Mouse (Mus musculus): Measurements from ENCODE around the gene Kdm1b.

Kdm1b gene

DNA sequence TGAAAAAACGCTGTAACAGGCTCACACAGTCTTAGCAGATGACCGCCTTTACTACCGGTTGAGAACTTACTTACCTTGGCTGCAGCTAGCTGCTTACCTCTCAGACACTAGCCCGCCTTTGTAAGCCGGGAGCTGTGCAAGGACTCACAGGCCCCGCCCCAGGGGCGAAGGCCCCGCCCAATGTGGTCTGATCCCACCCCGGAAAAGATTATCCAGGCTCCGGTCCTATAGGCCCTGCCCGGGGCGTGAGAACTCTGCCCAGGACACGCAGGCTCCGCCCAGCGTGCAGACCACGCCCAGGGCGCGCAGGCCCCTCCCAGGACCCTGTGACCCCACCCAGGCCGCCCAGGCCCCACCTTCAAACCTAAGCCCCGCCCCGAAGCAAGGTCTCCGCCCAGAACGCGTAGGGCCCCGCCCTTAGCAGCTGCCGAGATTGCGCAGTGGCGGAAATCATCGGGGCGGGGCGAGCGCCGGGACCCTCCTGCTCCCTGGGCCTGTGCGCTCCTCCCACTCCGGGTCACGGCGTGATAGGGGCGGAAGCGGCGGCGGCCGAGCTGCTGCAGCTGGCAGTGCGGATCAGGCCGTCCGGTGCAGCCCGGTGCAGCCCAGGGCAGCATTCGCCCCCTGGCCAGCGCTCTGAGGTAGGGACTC lies at the start of gene Kdm1b:
Kdm1b (plus strand) TSS at position 470 of the 651 bp plus-strand sequence.
- peak; percentile 98 to 99 for DNase-seq

DNA sequence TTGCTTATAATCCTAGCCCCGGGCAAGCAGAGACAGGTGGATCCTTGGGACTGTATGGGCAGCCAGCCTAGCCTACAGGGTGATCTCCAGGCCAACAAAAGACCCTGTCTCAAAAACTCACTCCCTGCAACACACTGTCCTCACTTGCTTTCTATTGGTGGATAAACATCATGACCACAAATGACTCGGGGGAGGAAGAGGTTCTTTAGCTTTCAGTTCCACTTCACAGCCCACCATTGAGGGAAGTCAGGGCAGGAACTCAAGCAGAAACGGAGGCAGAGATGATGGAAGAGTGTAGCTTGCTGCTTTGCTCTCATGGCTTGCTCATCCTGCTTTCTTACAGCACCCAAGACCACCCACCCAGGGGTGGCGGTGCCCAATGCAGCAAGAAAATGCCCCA lies 45.9 kb upstream of the Kdm1b start:
- no peak for DNase-seq

DNA sequence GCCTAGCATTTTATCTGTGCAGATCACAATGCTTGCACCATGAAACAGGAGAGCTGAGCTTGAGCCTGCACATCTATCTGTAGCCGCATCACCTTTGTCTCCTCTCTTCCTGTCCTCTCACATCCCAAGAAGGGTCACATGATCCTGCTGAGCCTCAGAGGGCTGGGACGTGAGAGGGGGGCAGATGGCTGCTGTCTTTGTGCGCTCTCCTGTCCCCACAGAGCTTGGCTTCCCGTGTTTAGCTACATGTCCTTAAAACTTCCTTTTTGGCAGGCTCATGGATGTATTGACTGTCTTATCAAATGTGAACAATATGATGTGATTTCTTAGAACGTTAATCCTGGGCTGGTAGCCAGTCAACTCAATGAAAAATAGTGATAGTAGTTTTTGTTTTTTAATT lies 43.8 kb upstream of the Kdm1b start:
- DNase-seq: no peak

DNA sequence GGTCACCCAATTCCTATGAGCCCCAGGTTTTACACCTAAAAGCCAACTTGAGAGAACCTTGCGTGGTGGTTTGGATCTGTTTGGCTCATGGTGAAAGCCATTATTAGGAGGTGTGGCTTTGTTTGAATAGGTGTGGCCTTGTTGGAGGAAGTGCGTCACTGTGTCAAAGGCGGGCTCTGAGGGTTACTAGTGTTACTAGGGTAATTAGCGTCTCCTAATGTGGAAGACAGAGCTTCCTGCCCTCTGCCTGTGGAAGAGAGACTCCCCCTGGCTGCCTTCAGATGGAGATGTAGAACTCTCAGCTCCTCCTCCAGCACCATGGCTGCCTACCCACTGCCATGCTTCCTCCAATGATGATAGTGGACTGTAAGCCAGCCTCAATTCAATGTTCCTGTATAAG lies 41.7 kb upstream of the Kdm1b start:
- DNase-seq: no peak

DNA sequence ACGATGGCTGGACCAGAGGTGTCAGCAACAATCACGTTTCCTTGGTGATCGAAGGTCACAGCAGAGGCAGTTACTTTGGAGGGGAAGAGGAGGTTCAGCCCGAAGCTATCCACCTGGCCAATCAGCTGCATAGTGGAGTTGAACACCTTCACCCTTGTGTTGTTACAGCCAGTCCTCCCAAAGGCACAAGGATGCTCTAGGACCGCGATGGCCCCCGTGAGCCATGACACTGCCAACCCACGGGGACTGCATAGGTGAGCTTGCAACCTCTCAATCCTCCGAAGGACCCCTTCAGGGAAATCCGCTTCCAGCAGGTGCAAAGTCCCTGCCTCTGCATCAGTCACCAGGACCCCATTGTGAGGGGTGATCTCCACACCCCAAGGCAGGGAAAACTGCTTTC lies 29.6 kb upstream of the Kdm1b start:
- DNase-seq: peak; percentile 2 to 6

DNA sequence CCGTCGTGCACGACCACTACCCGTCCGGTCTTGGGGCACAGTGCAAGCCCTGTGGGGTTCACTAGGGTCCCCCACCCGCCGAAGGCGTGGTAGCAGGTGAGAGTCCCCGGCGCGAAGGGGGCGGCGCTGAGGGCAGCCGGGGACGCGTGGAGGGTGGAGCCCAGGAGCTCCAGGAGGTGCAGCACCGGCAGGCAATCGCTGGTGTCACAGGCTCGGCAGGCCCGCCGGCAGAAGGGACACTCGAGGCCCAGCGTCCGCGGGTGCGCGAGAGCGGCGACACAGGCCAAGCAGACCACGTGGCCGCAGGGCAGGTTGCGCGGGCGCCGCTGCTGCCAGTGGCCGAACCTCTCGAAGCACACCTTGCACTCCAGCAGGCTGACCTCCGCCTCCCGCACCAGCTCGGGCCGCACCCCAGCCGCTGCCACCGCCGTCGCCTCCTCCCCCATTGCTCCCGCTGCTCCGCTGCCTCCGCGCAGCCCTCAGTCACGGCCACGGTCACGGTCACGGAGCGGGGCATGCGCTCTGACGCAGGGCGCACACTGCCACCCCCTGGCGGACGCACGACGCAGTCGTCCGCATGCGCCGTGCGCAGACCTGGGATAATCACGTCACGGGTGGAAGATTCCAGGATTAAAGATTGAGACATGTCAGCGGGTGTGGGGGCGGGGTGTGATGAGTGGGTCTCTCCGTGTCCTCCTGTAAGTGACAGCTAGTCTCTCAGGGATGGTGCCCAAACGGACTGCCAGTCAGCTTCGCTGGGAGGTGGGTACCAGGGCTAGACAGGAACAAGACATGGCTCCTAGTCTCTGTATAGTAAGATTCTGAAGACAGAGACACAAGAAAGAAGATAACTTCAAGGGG lies 28.7 kb upstream of the Kdm1b start, which contains the start of gene Nhlrc1:
Nhlrc1 (minus strand) TSS at position 517 of the 861 bp plus-strand sequence.
- peak; percentile 70 to 72 for DNase-seq

DNA sequence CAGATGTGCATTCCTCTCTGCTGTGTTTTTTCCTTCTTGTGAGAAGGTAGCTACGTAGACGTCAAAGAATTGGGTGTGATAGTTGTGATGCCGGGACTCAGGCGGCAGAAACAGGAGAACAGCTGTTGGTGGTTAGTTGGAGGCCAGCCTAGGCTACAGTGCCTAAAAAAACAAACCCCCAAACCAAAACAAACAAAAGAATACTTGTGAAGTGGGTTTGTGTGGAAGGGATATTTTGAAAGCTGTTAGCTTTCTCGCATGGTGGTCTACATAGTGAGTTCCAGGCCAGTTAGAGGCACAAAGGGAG lies 28.2 kb upstream of the Kdm1b start:
- no peak for DNase-seq

DNA sequence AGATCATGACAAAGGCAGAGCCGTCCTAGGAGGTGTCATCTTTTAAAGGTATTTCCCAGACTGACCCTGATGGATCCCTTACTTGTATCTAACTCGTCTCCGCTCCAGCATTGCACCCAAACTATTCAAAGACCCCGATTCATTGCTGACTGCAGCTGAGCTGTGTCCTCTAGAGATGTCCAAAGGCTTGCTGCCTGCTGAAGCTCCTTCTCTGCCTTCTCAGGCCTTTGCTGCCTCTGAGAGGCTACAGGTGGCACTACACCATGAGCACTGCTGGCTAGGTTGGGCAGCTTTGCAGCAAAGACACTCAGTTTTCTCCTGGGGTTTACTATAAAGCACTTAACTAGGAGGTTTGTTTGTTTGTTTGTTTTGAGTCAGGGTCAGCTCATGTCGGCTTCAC lies 26.0 kb upstream of the Kdm1b start:
- DNase-seq: peak in 1 of 2 experiments; percentile 11

DNA sequence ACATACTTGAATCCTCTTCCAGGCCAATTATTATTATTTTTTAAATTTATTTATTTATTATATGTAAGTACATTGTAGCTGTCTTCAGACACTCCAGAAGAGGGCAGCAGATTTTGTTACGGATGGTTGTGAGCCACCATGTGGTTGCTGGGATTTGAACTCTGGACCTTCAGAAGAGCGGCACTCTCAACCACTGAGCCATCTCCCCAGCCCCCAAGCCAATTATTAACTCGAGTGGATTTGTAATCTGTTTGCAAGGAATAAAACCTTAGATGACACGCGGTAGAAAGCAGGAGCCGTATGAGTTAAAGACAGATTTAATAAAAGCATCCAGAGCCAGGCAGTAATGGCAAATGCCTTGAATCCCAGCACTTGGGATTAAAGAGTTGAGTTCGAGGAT lies 23.5 kb upstream of the Kdm1b start:
- no peak for DNase-seq

DNA sequence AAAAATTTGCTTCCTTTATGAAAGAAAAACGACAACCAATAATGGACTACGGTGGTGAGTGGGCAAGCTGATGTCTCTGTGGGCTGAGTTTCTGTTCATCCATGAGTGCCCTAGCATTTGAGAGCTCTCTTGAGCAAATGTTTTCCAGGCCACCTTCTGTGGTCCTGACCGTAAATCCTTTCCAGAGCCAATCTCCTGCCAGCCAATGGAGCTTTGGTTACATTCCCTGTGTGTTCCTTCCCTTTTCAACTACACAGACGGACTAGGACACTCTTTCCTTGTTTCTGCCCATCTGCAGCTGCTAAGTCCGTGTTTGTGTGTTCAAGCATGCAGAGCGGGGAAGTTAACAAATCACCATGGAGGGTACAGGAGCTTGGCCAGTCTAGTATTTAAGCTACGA lies 22.5 kb upstream of the Kdm1b start:
- DNase-seq: no peak

DNA sequence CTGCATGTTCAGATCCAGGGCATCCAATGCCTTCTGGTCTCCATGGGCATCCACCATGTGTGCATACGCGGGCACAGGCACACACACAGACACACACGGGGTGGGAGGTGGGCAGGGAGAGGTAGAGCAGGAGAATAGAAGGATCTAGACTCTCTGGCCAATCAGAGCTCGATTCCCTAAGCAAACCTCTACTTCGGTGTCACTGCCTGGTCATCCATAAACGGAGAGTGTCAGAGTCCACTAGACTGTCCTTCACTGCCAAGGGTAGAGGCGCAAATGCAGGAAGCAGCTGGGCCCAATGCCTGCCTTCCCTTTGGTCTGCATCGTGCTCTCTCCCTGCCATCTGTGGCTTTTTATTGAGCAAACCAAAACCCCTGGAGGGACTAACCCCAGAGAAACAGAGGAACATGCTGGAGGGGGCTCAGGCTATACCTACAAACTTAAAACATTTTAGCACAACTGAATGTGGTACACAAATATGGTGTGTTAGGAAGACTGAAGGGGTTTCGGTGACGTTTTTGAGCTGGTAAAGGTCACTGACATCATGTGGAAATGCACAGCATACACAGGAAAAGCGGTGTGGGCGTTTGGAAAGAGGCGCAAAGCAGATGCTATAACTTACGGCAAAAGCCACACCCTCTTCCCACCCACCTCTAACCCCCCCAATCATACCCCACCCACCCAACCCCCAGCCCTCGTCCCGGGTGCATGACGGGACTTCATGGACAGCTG lies 12.8 kb upstream of the Kdm1b start:
- no peak for DNase-seq

DNA sequence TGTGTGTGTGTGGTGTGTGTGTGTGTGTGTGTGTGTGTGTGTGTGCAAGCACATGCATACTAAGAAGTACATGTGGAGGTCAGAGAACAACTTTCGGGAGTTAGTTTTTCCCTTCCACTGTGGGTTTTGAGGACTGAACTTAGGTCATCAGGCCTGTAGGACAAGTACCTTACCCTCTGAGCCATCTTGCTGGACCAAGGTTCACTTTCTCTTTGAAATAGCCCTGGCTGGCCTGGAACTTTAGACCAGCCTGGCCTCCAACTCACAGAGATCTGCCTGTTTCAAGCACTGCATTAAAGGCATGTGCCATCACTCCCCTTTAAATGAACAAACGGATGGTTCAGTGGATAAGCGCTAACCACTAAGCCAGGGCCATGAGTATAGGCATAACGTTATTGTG lies 9.7 kb upstream of the Kdm1b start:
- DNase-seq: no peak

DNA sequence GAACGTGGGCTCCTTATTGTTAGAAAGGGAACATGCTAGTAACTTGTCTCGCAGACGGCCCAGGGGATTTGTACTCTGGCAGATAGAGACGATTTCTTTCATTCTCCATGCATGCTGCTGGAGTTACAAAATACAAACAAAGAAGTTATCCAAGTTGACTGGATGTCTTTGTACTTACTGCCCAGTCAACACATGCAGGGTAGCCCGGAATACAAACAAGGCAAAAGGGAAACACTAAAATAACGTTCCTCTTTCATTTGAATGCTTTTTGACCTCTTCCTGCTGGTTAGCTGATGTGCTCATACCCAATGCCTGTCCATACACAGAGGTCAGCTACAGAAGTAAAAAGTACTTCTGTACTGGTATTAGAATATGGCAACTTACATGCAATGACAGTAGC lies 5.4 kb upstream of the Kdm1b start:
- DNase-seq: no peak

DNA sequence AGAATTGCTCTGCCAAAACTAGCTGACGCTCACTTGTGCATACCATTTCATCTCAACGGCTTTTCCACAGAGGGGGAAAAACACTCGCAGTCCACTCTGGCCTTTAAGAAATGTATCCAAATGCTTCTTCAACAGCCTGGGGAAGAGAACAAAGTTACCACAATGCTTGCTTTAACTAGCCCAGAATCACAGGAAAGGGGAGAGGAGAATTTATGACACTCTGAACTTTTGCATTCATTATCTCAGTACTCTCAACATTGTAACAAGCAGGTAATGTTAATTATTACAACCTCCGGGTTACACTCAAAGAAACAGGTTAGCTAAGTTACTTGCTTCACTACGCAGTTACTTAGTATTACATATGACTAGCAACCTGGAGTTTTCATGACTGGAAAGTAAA lies 3.2 kb upstream of the Kdm1b start:
- DNase-seq: no peak

DNA sequence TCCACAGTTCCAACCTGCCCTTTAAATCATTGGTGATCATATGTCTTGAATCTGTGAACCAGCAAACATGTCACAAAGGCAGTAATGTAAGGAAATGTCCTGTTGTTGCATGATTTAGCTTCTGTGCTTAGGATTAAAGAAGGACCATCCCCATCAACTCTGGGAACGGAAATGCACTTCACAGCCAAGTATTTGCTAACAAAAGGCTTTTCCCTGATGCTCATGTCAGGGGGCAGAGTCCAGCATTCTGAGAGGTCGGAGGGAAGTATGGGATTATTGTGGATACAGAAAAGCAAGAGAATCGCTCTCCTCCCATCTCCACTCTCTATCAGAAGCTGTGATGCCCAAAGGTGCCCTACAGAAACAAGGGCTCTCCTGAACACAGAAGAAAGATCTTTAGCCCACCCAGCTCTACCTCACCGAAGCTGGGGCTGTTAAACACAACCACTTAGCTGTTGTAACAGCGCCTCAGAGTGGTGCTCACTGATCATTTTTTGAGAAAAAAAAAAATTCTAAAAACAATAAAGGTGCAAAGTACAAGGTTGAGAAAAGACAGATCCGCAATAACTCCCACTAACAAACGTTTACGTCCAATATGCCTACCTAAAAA lies 1.2 kb upstream of the Kdm1b start:
- DNase-seq: no peak

DNA sequence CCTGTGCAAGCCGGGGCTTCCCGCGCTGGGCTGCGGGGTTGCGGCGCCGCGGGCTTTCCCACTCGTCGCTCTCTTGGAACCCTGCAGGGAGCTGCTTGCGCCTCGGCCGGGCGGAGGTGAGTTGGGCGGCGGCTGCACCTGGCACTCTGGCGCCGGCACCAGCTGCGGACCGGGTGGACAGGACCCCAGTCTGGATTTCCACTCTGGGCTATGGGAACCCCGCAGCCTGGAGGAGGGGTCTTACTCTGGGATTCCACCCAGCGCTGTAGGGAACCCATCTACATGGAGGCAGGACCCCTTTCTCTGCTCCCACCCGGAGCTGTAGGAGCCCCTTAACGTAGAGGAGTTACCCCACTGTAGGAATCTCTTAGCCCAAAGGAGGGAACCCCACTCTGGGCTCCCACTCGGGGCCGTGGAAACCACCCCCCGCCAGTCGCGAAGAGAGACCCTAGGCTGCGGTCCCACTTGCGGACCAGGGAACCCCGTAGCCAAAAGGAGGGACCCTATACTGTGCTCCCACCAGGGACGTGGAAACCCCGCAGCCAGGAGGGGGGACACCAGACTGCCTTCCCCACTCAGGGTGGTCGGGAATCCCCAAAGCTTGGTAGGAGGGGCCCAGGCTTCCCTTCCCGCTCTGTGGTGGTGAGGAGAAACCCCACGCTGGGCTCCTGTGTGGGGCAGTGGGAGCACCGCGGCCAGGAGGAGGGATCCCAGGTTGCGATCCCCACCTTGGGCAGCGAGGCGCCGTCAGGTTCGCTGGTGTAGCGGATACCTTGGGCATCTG lies 726 bp downstream of the Kdm1b start:
- DNase-seq: peak; percentile 35 to 63

DNA sequence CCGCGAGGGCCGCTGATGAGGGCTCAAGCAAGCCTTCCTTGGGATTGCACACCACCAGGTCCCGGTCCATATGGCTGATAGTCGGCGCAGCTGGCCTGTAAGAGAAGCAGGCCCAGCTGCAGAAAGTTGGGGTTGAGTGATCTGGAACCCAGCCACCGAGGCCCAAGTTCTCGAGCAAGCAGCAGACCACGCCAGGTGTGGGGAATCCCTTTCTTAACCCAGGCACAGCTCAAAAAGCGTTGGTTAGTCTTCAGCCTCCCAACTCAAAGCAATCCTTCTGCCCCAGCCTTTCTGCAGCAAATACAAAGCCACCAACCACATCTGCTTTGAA lies 1.3 kb downstream of the Kdm1b start, which contains the start of gene Tpmt:
Tpmt (minus strand) TSS at position 121 of the 331 bp plus-strand sequence.
- peak in 1 of 2 experiments; percentile 21 for DNase-seq

DNA sequence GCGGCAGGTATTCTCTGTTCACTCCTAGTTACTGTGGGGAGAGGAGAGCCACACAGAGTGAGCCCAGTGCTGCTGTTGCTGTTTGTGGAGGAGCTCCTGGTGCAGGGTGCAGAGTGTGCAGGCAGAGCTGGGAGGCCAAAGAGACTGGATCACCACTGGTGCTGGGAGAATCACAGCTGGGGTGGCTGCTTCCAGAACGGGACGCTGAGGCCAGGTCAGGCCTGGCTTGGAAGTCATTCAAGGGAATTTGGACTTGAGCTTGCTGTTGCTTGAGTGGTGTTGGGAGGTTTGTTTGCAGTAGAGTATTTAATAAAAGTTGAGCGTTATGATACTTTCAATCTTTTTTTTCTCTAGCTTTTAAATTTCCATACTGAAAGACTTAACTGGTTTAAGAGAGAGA lies 4.7 kb downstream of the Kdm1b start:
- no peak for DNase-seq

DNA sequence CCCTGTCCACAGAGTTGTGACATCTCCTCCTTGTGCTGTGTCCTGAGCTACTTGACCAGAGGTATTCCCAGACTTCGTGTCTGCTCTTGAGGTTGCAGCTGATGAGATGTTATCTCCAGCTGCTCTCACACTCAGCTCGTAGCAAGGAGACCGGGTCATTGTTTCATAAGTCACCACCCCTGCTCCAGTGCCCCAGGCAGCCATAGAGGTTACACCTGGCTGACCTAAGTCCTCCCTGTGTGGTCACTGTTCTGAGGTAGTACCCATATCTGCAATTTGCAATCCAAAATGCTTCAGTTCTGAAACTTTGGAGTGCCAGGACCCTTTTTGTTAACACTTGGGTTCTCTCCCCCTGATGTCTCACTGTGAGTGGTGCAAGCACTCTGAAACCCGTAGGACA lies 6.7 kb downstream of the Kdm1b start:
- no peak for DNase-seq

DNA sequence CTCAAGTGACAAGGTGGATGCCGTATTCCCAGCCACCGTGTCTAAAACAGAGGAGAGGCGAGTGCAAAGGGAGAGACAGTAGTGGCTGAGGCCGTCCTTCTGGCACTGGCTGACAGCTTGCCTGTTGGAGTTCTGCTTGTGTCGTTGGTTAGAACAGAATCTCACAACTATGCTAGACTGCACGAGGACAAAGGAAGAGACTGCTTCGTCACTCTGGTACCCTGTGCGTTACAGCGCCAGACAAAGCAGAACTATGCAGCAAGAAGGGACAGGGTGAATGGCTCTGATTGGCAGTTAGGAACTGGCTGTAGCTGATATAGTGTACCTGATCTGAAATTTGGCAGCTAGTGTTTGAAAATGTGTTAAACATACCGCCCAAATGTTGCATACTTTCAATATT lies 10.7 kb downstream of the Kdm1b start:
- DNase-seq: no peak

DNA sequence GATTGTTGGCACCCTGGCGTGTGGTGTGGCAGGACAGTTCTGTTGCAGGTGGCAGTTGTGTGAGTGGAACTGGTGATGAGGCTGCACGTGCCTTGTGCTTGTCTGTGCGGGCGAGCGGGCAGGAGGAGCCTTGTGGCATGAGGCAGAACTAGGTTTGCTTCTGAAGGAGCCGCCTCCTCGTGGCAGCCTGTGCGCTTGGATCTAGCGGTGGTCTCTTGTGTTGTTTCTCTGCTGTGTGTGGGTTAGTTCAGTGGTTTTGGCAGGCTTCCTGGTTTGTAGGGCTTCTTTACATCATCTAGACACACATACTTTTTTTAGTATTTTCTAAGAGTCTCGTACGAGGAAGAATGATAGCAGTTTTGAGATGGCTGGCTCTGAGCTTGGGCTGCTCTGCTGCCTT lies 12.8 kb downstream of the Kdm1b start:
- peak; percentile 75 to 89 for DNase-seq

DNA sequence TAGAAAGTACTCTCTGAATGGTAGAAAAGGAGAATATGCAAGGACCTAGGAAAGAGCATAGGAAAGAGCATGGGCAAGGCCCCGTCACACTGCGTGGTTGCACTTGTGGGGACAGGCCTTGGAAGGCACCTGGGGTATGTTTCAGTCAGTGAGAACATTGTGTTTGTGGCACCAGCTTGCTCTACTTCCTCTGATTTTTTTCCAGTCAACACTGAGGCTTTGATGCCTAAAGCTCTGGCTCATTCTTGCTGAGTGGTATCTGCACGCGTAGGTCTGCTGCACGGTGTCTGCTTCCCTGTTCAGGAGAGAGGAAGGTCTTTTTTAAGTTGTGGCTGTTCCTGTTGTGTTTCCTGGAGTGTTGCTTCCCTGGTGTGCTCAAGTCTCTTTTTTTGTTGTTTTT lies 13.5 kb downstream of the Kdm1b start:
- peak; percentile 34 to 63 for DNase-seq

DNA sequence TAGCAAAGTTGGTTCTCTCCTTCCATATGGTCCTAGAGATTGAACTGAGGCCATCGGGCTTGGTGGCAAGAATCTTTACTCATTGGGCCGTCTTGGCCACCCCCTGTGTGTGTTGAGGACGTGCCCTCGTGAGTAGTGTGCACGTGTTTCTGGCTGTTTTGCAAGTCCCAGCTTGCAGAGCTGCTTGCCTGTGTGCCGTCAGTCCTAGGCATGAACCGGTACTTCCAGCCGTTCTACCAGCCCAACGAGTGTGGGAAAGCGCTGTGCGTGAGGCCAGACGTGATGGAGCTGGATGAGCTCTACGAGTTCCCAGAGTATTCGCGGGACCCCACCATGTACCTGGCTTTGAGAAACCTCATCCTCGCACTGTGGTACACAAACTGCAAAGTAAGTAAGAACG lies 19.5 kb downstream of the Kdm1b start:
- DNase-seq: no peak

All from thymus, postnatal 36 days (tissue).